Comparison of ENCODE assay signal across 21 mouse cellular contexts in genomic region chr3:90503444-90503843, GRCm38 (mm10). TPM values are rescaled to one million over a fixed set of nuclear protein-coding genes. Genes with fewer than 3 reads are reported as not detected.
"Had no signal": no experiment of that assay in that cellular context is flagged by ENCODE, and none has a peak within 500 bp of the region (broad histone marks: within the 10 kb centered on the region; RNA-seq: fewer than 3 reads in every experiment).

No protein-coding gene starts in this region.

- H3K9ac ChIP-seq: liver, embryonic 15.5 days; liver, postnatal 0 days; lung, embryonic 15.5 days; midbrain, embryonic 13.5 days; midbrain, embryonic 15.5 days; neural tube, embryonic 12.5 days had no signal

- H3K4me2 ChIP-seq: liver, embryonic 15.5 days; lung, embryonic 15.5 days; midbrain, embryonic 11.5 days; midbrain, embryonic 13.5 days; midbrain, embryonic 15.5 days; neural tube, embryonic 12.5 days had no signal

- DNase-seq: liver, postnatal 0 days; lung, adult 2 months; lung, postnatal 10 days; retina, postnatal 1 day; right cerebral cortex, adult 18-20 months; right cerebral cortex, postnatal 25 days; right cerebral cortex, postnatal 4 days; spleen, adult 18-20 months; thymus, adult 18-20 months; thymus, postnatal 14 days; thymus, postnatal 36 days had no signal

- H3K9me3 ChIP-seq: liver, embryonic 15.5 days; lung, embryonic 15.5 days; megakaryocyte, embryonic 14.5 days; midbrain, embryonic 13.5 days; midbrain, embryonic 15.5 days; neural tube, embryonic 12.5 days had no signal

- H3K27me3 ChIP-seq: liver, embryonic 15.5 days; lung, embryonic 15.5 days; megakaryocyte, embryonic 14.5 days; midbrain, embryonic 13.5 days; midbrain, embryonic 15.5 days; neural tube, embryonic 12.5 days had no signal

- H3K4me3 ChIP-seq: liver, embryonic 15.5 days; lung, embryonic 15.5 days; megakaryocyte, embryonic 14.5 days; midbrain, embryonic 13.5 days; midbrain, embryonic 15.5 days; neural tube, embryonic 12.5 days had no signal

- H3K27ac ChIP-seq: liver, embryonic 15.5 days; lung, embryonic 15.5 days; macrophage; midbrain, embryonic 13.5 days; midbrain, embryonic 15.5 days; neural tube, embryonic 12.5 days had no signal

- ATAC-seq: liver, postnatal 0 days; midbrain, embryonic 13.5 days; midbrain, embryonic 15.5 days had no signal

RNA-seq across cellular contexts. Expression of gene S100a14, which starts 23.2 kb away (rescaled TPM):
- polyA plus RNA-seq: liver, embryonic 15.5 days; liver, postnatal 0 days; macrophage; midbrain, embryonic 11.5 days; midbrain, embryonic 13.5 days; midbrain, postnatal 0 days; neural tube, embryonic 12.5 days; neural tube, embryonic 14.5 days had no signal
